Mouse (Mus musculus) MEL (cell line): ENCODE data around the gene Igf1r. TPM values are rescaled to one million over a fixed set of nuclear protein-coding genes. Genes with fewer than 3 reads are reported as not detected.

ENCODE experiments used
- DNase-seq: peaks from one replicate; pipeline ENCODE4 v3.0.0; 2011; ENCODE audit warnings: low read depth, low spot score
- H3K27ac ChIP-seq: 2 replicates; pipeline ENCODE4 v1.5.1; 2012; ENCODE audit warnings: low read depth, mild to moderate bottlenecking, control low read depth, low read length, moderate library complexity; ENCODE audit not compliant: control insufficient read depth
- H3K27me3 ChIP-seq, 2 experiments: fragments of 150-350 bp in 1 of 2; sonication (generic) in 1 of 2; 2 replicates each; pipeline ENCODE4 v1.6.1; 2012; ENCODE audit warnings: low read length in 2 of 2, mild to moderate bottlenecking in 2 of 2, improper control_type of control experiment in 1 of 2, moderate library complexity in 1 of 2; ENCODE audit not compliant: insufficient read depth in 2 of 2, control insufficient read depth in 1 of 2
- H3K36me3 ChIP-seq, 2 experiments: 2 replicates each; pipeline ENCODE4 v1.6.1; 2012 to 2014; ENCODE audit warnings: low read length in 2 of 2, improper control_type of control experiment in 1 of 2, inconsistent platforms in 1 of 2, mild to moderate bottlenecking in 1 of 2; ENCODE audit not compliant: insufficient read depth in 2 of 2, control insufficient read depth in 1 of 2
- H3K4me1 ChIP-seq, 2 experiments: fragments of 150-350 bp in 1 of 2; sonication (generic) in 1 of 2; 2 replicates each; pipeline ENCODE4 v1.6.1; 2012; ENCODE audit warnings: low read length in 2 of 2, improper control_type of control experiment in 1 of 2, mild to moderate bottlenecking in 1 of 2; ENCODE audit not compliant: insufficient read depth in 2 of 2, control insufficient read depth in 1 of 2
- H3K4me3 ChIP-seq, 2 experiments: fragments of 150-350 bp in 1 of 2; sonication (generic) in 1 of 2; 2 replicates each; pipeline ENCODE4 v1.5.1; 2012; ENCODE audit warnings: low read depth in 2 of 2, low read length in 2 of 2, mild to moderate bottlenecking in 2 of 2, moderate library complexity in 2 of 2, control low read depth in 1 of 2, improper control_type of control experiment in 1 of 2; ENCODE audit not compliant: control insufficient read depth in 1 of 2, insufficient read depth in 1 of 2
- H3K79me2 ChIP-seq: 2 replicates; pipeline ENCODE4 v1.6.1; 2012; ENCODE audit warnings: mild to moderate bottlenecking, low read length, moderate library complexity; ENCODE audit not compliant: control insufficient read depth, poor library complexity, insufficient read depth
- H3K9ac ChIP-seq: 2 replicates; pipeline ENCODE4 v1.6.1; 2012; ENCODE audit warnings: low read depth, mild to moderate bottlenecking, control low read depth, low read length, moderate library complexity; ENCODE audit not compliant: control insufficient read depth, poor library complexity, severe bottlenecking
- H3K9me3 ChIP-seq: fragments of 150-350 bp; sonication (generic); replicated peaks from 2 replicates; pipeline ENCODE4 v1.6.1; 2012; ENCODE audit warnings: mild to moderate bottlenecking, low read length, improper control_type of control experiment, moderate library complexity; ENCODE audit not compliant: insufficient read depth
- BHLHE40 ChIP-seq: IDR thresholded peaks from 2 replicates; pipeline ENCODE4 v1.6.1; 2012; ENCODE audit warnings: low read depth, mild to moderate bottlenecking, inconsistent platforms, low read length, improper control_type of control experiment, borderline replicate concordance
- CHD2 ChIP-seq: IDR thresholded peaks from 2 replicates; pipeline ENCODE4 v1.6.1; 2011; ENCODE audit warnings: low read length, improper control_type of control experiment
- CTCF ChIP-seq, 3 experiments: IDR thresholded peaks in 2 of 3; conservative IDR thresholded peaks in 1 of 3; 2 replicates each; pipeline ENCODE4 v1.5.1; 2011 to 2012; ENCODE audit warnings: low read length in 3 of 3, low read depth in 2 of 3, mild to moderate bottlenecking in 2 of 3, improper control_type of control experiment in 1 of 3, inconsistent platforms in 1 of 3, mixed read lengths in 1 of 3, moderate library complexity in 1 of 3; ENCODE audit not compliant: control insufficient read depth in 1 of 3, insufficient read depth in 1 of 3, poor library complexity in 1 of 3, severe bottlenecking in 1 of 3
- ELF1 ChIP-seq: IDR thresholded peaks from 2 replicates; pipeline ENCODE4 v1.6.1; 2014; ENCODE audit warnings: low read depth, mild to moderate bottlenecking, inconsistent platforms, low read length, improper control_type of control experiment, moderate library complexity
- ETS1 ChIP-seq: IDR thresholded peaks from 2 replicates; pipeline ENCODE4 v1.6.1; 2012; ENCODE audit warnings: low read depth, mild to moderate bottlenecking, inconsistent platforms, low read length, improper control_type of control experiment, moderate library complexity
- GABPA ChIP-seq: IDR thresholded peaks from 2 replicates; pipeline ENCODE4 v1.6.1; 2012; ENCODE audit warnings: low read depth, mild to moderate bottlenecking, inconsistent platforms, low read length, improper control_type of control experiment, moderate library complexity
- HCFC1 ChIP-seq: IDR thresholded peaks from 2 replicates; pipeline ENCODE4 v1.6.1; 2012; ENCODE audit warnings: low read depth, mild to moderate bottlenecking, inconsistent platforms, low read length, improper control_type of control experiment, moderate library complexity
- MAFK ChIP-seq: IDR thresholded peaks from 2 replicates; pipeline ENCODE4 v1.6.1; 2011; ENCODE audit warnings: low read depth, mild to moderate bottlenecking, low read length, improper control_type of control experiment, borderline replicate concordance
- MYC ChIP-seq: IDR thresholded peaks from 2 replicates; pipeline ENCODE4 v1.6.1; 2011; ENCODE audit warnings: low read depth, mild to moderate bottlenecking, low read length, improper control_type of control experiment, moderate library complexity
- NELFE ChIP-seq: IDR thresholded peaks from 2 replicates; pipeline ENCODE4 v1.6.1; 2011; ENCODE audit warnings: low read depth, low read length, improper control_type of control experiment
- POLR2AphosphoS5 ChIP-seq: IDR thresholded peaks from 2 replicates; pipeline ENCODE4 v1.6.1; 2012; ENCODE audit warnings: low read depth, borderline replicate concordance, mild to moderate bottlenecking, inconsistent platforms, low read length, moderate library complexity, mixed read lengths
- SMC3 ChIP-seq: IDR thresholded peaks from 2 replicates; pipeline ENCODE4 v1.6.1; 2011; ENCODE audit warnings: low read depth, low read length, improper control_type of control experiment
- TBP ChIP-seq: IDR thresholded peaks from 2 replicates; pipeline ENCODE4 v1.8.0; 2011; ENCODE audit warnings: low read depth, low read length, improper control_type of control experiment
- USF2 ChIP-seq, 2 experiments: IDR thresholded peaks; 2 replicates each; pipeline ENCODE4 v1.6.1; 2011 to 2012; ENCODE audit warnings: improper control_type of control experiment in 2 of 2, low read length in 2 of 2, borderline replicate concordance in 1 of 2, inconsistent platforms in 1 of 2, low read depth in 1 of 2, mild to moderate bottlenecking in 1 of 2; ENCODE audit not compliant: insufficient read depth in 1 of 2
- ZC3H11A ChIP-seq: IDR thresholded peaks from 2 replicates; pipeline ENCODE4 v1.6.1; 2012; ENCODE audit warnings: low read depth, mild to moderate bottlenecking, inconsistent platforms, low read length, improper control_type of control experiment
- ZKSCAN1 ChIP-seq: IDR thresholded peaks from 2 replicates; pipeline ENCODE4 v1.6.1; 2012; ENCODE audit warnings: low read depth, mild to moderate bottlenecking, inconsistent platforms, low read length, improper control_type of control experiment, moderate library complexity
- polyA plus RNA-seq, 2 experiments: library from polyadenylated mRNA; stranded (reverse) in 1 of 2; unstranded in 1 of 2; fragments of >175 nt in 1 of 2; fragments of >200 nt in 1 of 2; gene quantifications; 2 replicates each; pipeline versions ENCODE4 v1.2.1 to v1.2.4; 2012; ENCODE audit warnings: low replicate concordance in 2 of 2, low read depth in 1 of 2; ENCODE audit not compliant: insufficient read length in 2 of 2, insufficient read depth in 1 of 2, missing spikeins in 1 of 2
- total RNA-seq: library from RNA; depleted of rRNA; stranded (reverse); fragments of 300-350 nt; gene quantifications from 2 replicates; pipeline ENCODE4 v1.2.3, GENCODE M21; 2012

Gene Igf1r
- total and polyA plus RNA-seq, 3 experiments = 11.8 to 11.9 TPM; not detected in 1

- H3K9me3 ChIP-seq = no peaks in the 10 kb centered on the region
- no peaks in the 10 kb centered on the region for H3K27me3 ChIP-seq
- no peak overlapping the region for H3K4me3 ChIP-seq
- no peak for DNase-seq
- TF ChIP-seq ZC3H11A (no peak), USF2 (IDR thresholded peaks at IDR 0.05; ENCODE audit: borderline replicate concordance in 1 of 2, insufficient read depth in 1 of 2, low read depth in 1 of 2, low read length in 2 of 2) (no peak), HCFC1 (no peak), TBP (no peak), POLR2AphosphoS5 (no peak), MAFK (no peak), GABPA (no peak), SMC3 (no peak)
- TF ChIP-seq, all 39 proteins: peak for 0
- no peaks in the 10 kb centered on the region for H3K36me3 ChIP-seq
- no peaks in the 10 kb centered on the region for H3K4me1 ChIP-seq
- H3K79me2 ChIP-seq = no peaks in the 10 kb centered on the region
- H3K9ac ChIP-seq = no peak overlapping the region
- no peak overlapping the region for H3K27ac ChIP-seq
These were observed 324.6 kb downstream of the Igf1r start for GRCm38 (mm10) chr7:68277054-68277896.

GRCm38 (mm10) chr7:68277897-68278270 is 325.3 kb downstream of the Igf1r start:
- Histone ChIP-seq H3K79me2 (no peaks in the 10 kb centered on the region), H3K36me3 (no peaks in the 10 kb centered on the region), H3K4me3 (no peak overlapping the region), H3K27me3 (no peaks in the 10 kb centered on the region), H3K9ac (no peak overlapping the region), H3K4me1 (no peaks in the 10 kb centered on the region), H3K9me3 (no peaks in the 10 kb centered on the region), H3K27ac (no peak overlapping the region)
- no peak for DNase-seq
- TF ChIP-seq SMC3 (no peak), ELF1 (no peak), CHD2 (no peak), USF2 (IDR thresholded peaks at IDR 0.05; ENCODE audit: borderline replicate concordance in 1 of 2, insufficient read depth in 1 of 2, low read depth in 1 of 2, low read length in 2 of 2) (no peak), BHLHE40 (no peak), CTCF (IDR thresholded peaks at IDR 0.05 in 2 of 3, conservative IDR thresholded peaks at IDR 0.05 in 1 of 3; ENCODE audit: control insufficient read depth in 1 of 3, insufficient read depth in 1 of 3, low read depth in 2 of 3, low read length in 3 of 3, poor library complexity in 1 of 3, severe bottlenecking in 1 of 3) (no peak), ZKSCAN1 (no peak), ZC3H11A (no peak), MYC (no peak), MAFK (no peak), NELFE (no peak), ETS1 (no peak)
